Mouse (Mus musculus) cerebellum, adult 2 months (tissue): Measurements from ENCODE around the gene Tm2d1.
A peak's percentile ranks its signal among the peaks of the same experiment; 100 is the strongest.

Experiments
- CTCF ChIP-seq: fragments of 200-500 bp; IDR thresholded peaks from 2 replicates; pipeline ENCODE4 v1.5.1; 2011; ENCODE audit warnings: low read depth, mild to moderate bottlenecking, control low read depth, low read length, moderate library complexity, borderline replicate concordance; ENCODE audit not compliant: insufficient read depth
- POLR2A ChIP-seq: fragments of 200-500 bp; IDR thresholded peaks from 2 replicates; pipeline ENCODE4 v1.6.1; 2011; ENCODE audit warnings: low read length, control low read depth, borderline replicate concordance; ENCODE audit not compliant: insufficient read depth

DNA sequence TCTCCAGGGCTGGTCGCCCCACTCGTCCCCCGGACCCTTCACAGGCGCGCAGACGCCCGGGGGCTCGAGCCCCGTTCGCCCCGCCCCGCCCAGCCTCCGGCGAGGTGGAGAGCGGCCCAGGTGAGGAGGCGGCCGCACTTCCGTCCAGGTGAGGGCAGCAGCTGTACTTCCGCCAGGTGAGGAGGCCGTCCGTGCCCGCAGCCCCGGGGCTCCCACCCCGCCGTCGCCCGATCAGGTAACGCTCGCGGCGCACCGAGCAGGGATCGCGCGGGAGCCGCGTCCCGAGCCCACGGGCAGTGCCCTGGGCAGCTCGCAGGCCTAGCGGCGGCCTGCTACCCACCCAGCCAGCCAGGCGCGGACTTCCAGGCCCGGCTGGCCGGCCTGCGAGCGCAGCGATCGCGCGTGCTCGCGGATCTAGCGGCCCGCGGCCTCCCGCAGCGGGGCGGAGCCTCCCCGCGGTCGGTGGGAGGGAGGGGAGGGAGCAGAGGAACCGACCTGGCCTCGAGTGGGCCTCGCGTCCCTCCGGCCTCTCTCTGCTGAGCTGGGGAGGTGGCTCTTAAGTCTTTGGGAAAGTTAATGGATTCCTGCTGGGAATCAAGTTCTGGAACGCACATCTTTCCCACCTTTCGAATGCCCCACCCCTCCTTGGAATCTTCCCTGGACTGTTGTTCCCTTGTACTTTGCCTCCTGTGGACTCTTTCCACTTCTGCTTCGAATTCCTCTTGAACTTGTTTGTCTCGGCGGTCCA is 12.8 kb upstream of the Tm2d1 start, which contains the start of gene Patj:
- TF ChIP-seq CTCF (no peak), POLR2A (peak; percentile 45; the same call in 1 of the 2 replicates)
